Mouse (Mus musculus) mouse trophoblast stem cell (cell line): Measurements from ENCODE around the gene Tmem43.
"Not testable (repeated sequence)": the region's sequence is repeated elsewhere in the genome, so short reads cannot be mapped to it uniquely, and the experiment has no call there.

ENCODE experiments used
- in situ Hi-C, 2 experiments: fragments of 300-500 bp; cut with MseI, MboI; formaldehyde crosslinking; loops; 2 replicates in 1 of 2; 3 replicates in 1 of 2; pipeline ENCODE4 v1.15.1; 2025

Gene Tmem43

GRCm38 (mm10) chr6:91472868-91473804, at the start of gene Tmem43, which contains the start of gene Chchd4:
Gene Tmem43 (plus strand): TSS chr6:91473703.
Gene Chchd4 (minus strand): TSS chr6:91473546.
- in situ Hi-C loops, result no loop called here

- in situ Hi-C loops, result no loop called here
Measured at GRCm38 (mm10) chr6:91424151-91424550, 49.4 kb upstream of the Tmem43 start.

- in situ Hi-C loops, result no loop called here
Measured at GRCm38 (mm10) chr6:91440474-91441144, 32.9 kb upstream of the Tmem43 start.

- in situ Hi-C loops, result no loop called here
Measured at GRCm38 (mm10) chr6:91441145-91441662, 32.3 kb upstream of the Tmem43 start.

GRCm38 (mm10) chr6:91445316-91445715, 28.2 kb upstream of the Tmem43 start:
- in situ Hi-C loops, result no loop called here

- in situ Hi-C loops, result no loop called here
Measured at GRCm38 (mm10) chr6:91449472-91450225, 23.9 kb upstream of the Tmem43 start.

- in situ Hi-C loops, result no loop called here
Measured at GRCm38 (mm10) chr6:91452056-91452455, 21.4 kb upstream of the Tmem43 start.

- in situ Hi-C loops, result no loop called here
Measured at GRCm38 (mm10) chr6:91454546-91454945, 19.0 kb upstream of the Tmem43 start.

- in situ Hi-C loops, result no loop called here
Measured at GRCm38 (mm10) chr6:91459471-91459870, 14.0 kb upstream of the Tmem43 start.

GRCm38 (mm10) chr6:91465756-91466155, 7.7 kb upstream of the Tmem43 start:
- in situ Hi-C loops, result no loop called here

GRCm38 (mm10) chr6:91467106-91467505, 6.4 kb upstream of the Tmem43 start:
- in situ Hi-C loops, result no loop called here

- in situ Hi-C loops, result no loop called here
Measured at GRCm38 (mm10) chr6:91470712-91471111, 2.8 kb upstream of the Tmem43 start.

- in situ Hi-C loops, result not testable (repeated sequence)
Measured at GRCm38 (mm10) chr6:91471427-91471826, 2.1 kb upstream of the Tmem43 start.

- in situ Hi-C loops, result no loop called here
Measured at GRCm38 (mm10) chr6:91472319-91472718, 1.2 kb upstream of the Tmem43 start.

GRCm38 (mm10) chr6:91473805-91474440, 420 bp downstream of the Tmem43 start:
- in situ Hi-C loops, result no loop called here

- in situ Hi-C loops, result no loop called here
Measured at GRCm38 (mm10) chr6:91474441-91475190, 1.1 kb downstream of the Tmem43 start.

GRCm38 (mm10) chr6:91476541-91476940, 3.0 kb downstream of the Tmem43 start:
- in situ Hi-C loops, result no loop called here

GRCm38 (mm10) chr6:91483371-91483770, 9.9 kb downstream of the Tmem43 start:
- in situ Hi-C loops, result no loop called here

GRCm38 (mm10) chr6:91486736-91487453, 13.4 kb downstream of the Tmem43 start:
- in situ Hi-C loops, result no loop called here
